Comparison of ENCODE assay signal across 8 mouse cellular contexts in genomic region chr13:112196789-112197188, GRCm38 (mm10).
A peak's percentile ranks its signal among the peaks of the same experiment; 100 is the strongest.
DNase-seq lines count a peak whose midpoint lies in the region; ATAC-seq and TF ChIP-seq lines count a peak whose summit lies in the region.

No protein-coding gene starts in this region.

- intact Hi-C loops in heart, postnatal 14 days (cut with DNase I): loop anchor here (1.0 to 5.0 kb wide), 7 partner anchors 44 to 408 kb away; partner anchors contain the start of gene Map3k1

- no peak for ATAC-seq in forebrain, embryonic 12.5 days (ENCODE audit: low FRiP score)
- peak; percentile 54; the same call in 1 of the 2 replicates for ATAC-seq in megakaryocyte progenitor cell, adult 5-6 weeks (replicated peaks; ENCODE audit: poor library complexity)

- H3K4me3 ChIP-seq in forebrain, embryonic 12.5 days (replicated peaks): no peak overlapping the region
- no peak overlapping the region for H3K4me3 ChIP-seq in small intestine, adult 2 months (ENCODE audit: low read depth, low read length)

- H3K36me3 ChIP-seq in forebrain, embryonic 12.5 days (replicated peaks): no peaks in the 10 kb centered on the region
- no peaks in the 10 kb centered on the region for H3K36me3 ChIP-seq in small intestine, adult 2 months (ENCODE audit: control insufficient read depth, insufficient read depth, low read length)

- H3K27ac ChIP-seq in forebrain, embryonic 12.5 days: no peak overlapping the region
- H3K27ac ChIP-seq in small intestine, adult 2 months (ENCODE audit: insufficient read depth, low read depth, low read length): no peak overlapping the region

- peak; percentile 75 for TF ChIP-seq CTCF in small intestine, adult 2 months (IDR thresholded peaks at IDR 0.05; ENCODE audit: extremely low read depth, insufficient read length, insufficient replicate concordance, low read depth, low read length)

- H3K4me2 ChIP-seq in forebrain, embryonic 12.5 days: peak overlapping the region; percentile 24

- DNase-seq in 3T3-L1 (ENCODE audit: low read depth, low spot score): peak; percentile 39
- DNase-seq in adipocyte (ENCODE audit: low spot score): peak; percentile 21
- DNase-seq in heart, postnatal 14 days: peak; percentile 80 to 85
- DNase-seq in kidney, postnatal 36 days: peak; percentile 73 to 88
- DNase-seq in cerebellum, adult 9-11 months: no peak

- H3K9ac ChIP-seq in forebrain, embryonic 12.5 days: no peak overlapping the region

- peaks cover 4% of the 10 kb centered on the region; the same call in 1 of the 2 replicates for H3K27me3 ChIP-seq in forebrain, embryonic 12.5 days
- H3K27me3 ChIP-seq in small intestine, adult 2 months (ENCODE audit: control insufficient read depth, insufficient read depth, low read length): no peaks in the 10 kb centered on the region

- no peaks in the 10 kb centered on the region for H3K9me3 ChIP-seq in forebrain, embryonic 12.5 days

- no peak for TF ChIP-seq POLR2A in small intestine, adult 2 months (IDR thresholded peaks at IDR 0.05; ENCODE audit: low read depth, low read length)

- 7% methylated on average over 13 of the region's 13 CpGs for WGBS in forebrain, embryonic 12.5 days
- WGBS in small intestine, adult 2 months: 5% methylated on average over 13 of the region's 13 CpGs

- peaks cover 16% of the 10 kb centered on the region for H3K4me1 ChIP-seq in forebrain, embryonic 12.5 days
- H3K4me1 ChIP-seq in small intestine, adult 2 months (ENCODE audit: control insufficient read depth, insufficient read depth, insufficient read length, low read length): peaks cover 6% of the 10 kb centered on the region; the same call in 1 of the 2 replicates
